Mouse (Mus musculus): Measurements from ENCODE around the gene Vasp.

DNA sequence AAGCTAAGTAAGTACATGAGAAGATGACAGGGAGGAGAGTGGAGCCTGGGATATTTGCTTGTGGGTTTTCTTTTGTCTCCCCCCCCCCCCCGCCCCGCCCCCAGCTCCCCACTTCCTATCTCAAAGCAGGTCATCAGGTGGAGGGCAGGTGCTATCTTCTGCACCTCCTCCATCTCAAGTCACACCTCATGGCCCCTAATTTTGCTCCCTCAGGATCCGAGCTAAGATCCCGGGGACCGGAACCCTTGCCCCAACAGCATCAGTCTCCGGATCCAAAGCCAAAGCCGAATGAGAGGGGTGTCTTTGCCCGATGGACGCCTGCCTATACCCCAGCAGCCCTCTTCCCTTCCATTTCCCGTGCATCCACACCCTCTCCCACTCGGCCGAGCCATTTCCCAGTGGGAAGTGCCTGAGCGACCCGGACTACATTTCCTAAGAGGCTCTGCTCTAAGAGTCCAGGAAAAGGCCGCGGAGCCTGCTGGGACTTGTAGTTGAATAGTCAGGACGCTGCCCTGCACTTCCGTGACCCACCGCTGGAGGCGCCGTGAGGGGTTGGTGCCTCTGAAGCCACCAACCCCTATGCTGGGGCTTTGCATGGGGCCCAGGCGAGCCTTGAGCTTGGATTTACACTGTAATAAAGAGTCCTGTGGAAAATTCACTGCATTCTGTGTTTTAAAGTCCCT, 24.0 kb upstream of the Vasp start:
- TF ChIP-seq GATA1 (IDR thresholded peaks at IDR 0.05; ENCODE audit: borderline replicate concordance, low read length), result no peak
- TF ChIP-seq FLI1 (IDR thresholded peaks at IDR 0.05; ENCODE audit: low read length), result no peak

All from megakaryocyte, embryonic 14.5 days (primary cell).